Mouse (Mus musculus) E14TG2a.4 (cell line): ENCODE data around the gene Akr7a5.

Source experiments
- CTCF ChIP-seq: conservative IDR thresholded peaks from 2 replicates; pipeline ENCODE4 v1.5.1; 2014; ENCODE audit warnings: low read length
- NANOG ChIP-seq: IDR thresholded peaks from 2 replicates; pipeline ENCODE4 v1.6.1; 2014; ENCODE audit warnings: borderline replicate concordance, low read length, mixed read lengths
- POU5F1 ChIP-seq: IDR thresholded peaks from 2 replicates; pipeline ENCODE4 v1.6.1; 2014; ENCODE audit warnings: low read length, borderline replicate concordance

- TF ChIP-seq CTCF: no peak
- TF ChIP-seq NANOG: no peak
- no peak for TF ChIP-seq POU5F1
These were observed 44.1 kb upstream of the Akr7a5 start for GRCm38 (mm10) chr4:139266500-139266865.
